Mouse (Mus musculus) MEL (cell line): ENCODE data around the gene Hsp90ab1. TPM values are rescaled to one million over a fixed set of nuclear protein-coding genes. Genes with fewer than 3 reads are reported as not detected.
A peak's percentile ranks its signal among the peaks of the same experiment; 100 is the strongest.

Experiments used
- DNase-seq: peaks from one replicate; pipeline ENCODE4 v3.0.0; 2011; ENCODE audit warnings: low read depth, low spot score
- H3K27ac ChIP-seq: 2 replicates; pipeline ENCODE4 v1.5.1; 2012; ENCODE audit warnings: low read depth, mild to moderate bottlenecking, control low read depth, low read length, moderate library complexity; ENCODE audit not compliant: control insufficient read depth
- H3K27me3 ChIP-seq, 2 experiments: fragments of 150-350 bp in 1 of 2; sonication (generic) in 1 of 2; 2 replicates each; pipeline ENCODE4 v1.6.1; 2012; ENCODE audit warnings: low read length in 2 of 2, mild to moderate bottlenecking in 2 of 2, improper control_type of control experiment in 1 of 2, moderate library complexity in 1 of 2; ENCODE audit not compliant: insufficient read depth in 2 of 2, control insufficient read depth in 1 of 2
- H3K36me3 ChIP-seq, 2 experiments: 2 replicates each; pipeline ENCODE4 v1.6.1; 2012 to 2014; ENCODE audit warnings: low read length in 2 of 2, improper control_type of control experiment in 1 of 2, inconsistent platforms in 1 of 2, mild to moderate bottlenecking in 1 of 2; ENCODE audit not compliant: insufficient read depth in 2 of 2, control insufficient read depth in 1 of 2
- H3K4me1 ChIP-seq, 2 experiments: fragments of 150-350 bp in 1 of 2; sonication (generic) in 1 of 2; 2 replicates each; pipeline ENCODE4 v1.6.1; 2012; ENCODE audit warnings: low read length in 2 of 2, improper control_type of control experiment in 1 of 2, mild to moderate bottlenecking in 1 of 2; ENCODE audit not compliant: insufficient read depth in 2 of 2, control insufficient read depth in 1 of 2
- H3K4me3 ChIP-seq, 2 experiments: fragments of 150-350 bp in 1 of 2; sonication (generic) in 1 of 2; 2 replicates each; pipeline ENCODE4 v1.5.1; 2012; ENCODE audit warnings: low read depth in 2 of 2, low read length in 2 of 2, mild to moderate bottlenecking in 2 of 2, moderate library complexity in 2 of 2, control low read depth in 1 of 2, improper control_type of control experiment in 1 of 2; ENCODE audit not compliant: control insufficient read depth in 1 of 2, insufficient read depth in 1 of 2
- H3K79me2 ChIP-seq: 2 replicates; pipeline ENCODE4 v1.6.1; 2012; ENCODE audit warnings: mild to moderate bottlenecking, low read length, moderate library complexity; ENCODE audit not compliant: control insufficient read depth, poor library complexity, insufficient read depth
- H3K9ac ChIP-seq: 2 replicates; pipeline ENCODE4 v1.6.1; 2012; ENCODE audit warnings: low read depth, mild to moderate bottlenecking, control low read depth, low read length, moderate library complexity; ENCODE audit not compliant: control insufficient read depth, poor library complexity, severe bottlenecking
- H3K9me3 ChIP-seq: fragments of 150-350 bp; sonication (generic); replicated peaks from 2 replicates; pipeline ENCODE4 v1.6.1; 2012; ENCODE audit warnings: mild to moderate bottlenecking, low read length, improper control_type of control experiment, moderate library complexity; ENCODE audit not compliant: insufficient read depth
- CHD1 ChIP-seq: IDR thresholded peaks from 2 replicates; pipeline ENCODE4 v1.6.1; 2012; ENCODE audit warnings: low read depth, mild to moderate bottlenecking, inconsistent platforms, low read length, improper control_type of control experiment
- GABPA ChIP-seq: IDR thresholded peaks from 2 replicates; pipeline ENCODE4 v1.6.1; 2012; ENCODE audit warnings: low read depth, mild to moderate bottlenecking, inconsistent platforms, low read length, improper control_type of control experiment, moderate library complexity
- MAZ ChIP-seq: IDR thresholded peaks from 2 replicates; pipeline ENCODE4 v1.6.1; 2012; ENCODE audit warnings: low read depth, mild to moderate bottlenecking, inconsistent platforms, low read length, improper control_type of control experiment
- MEF2A ChIP-seq: IDR thresholded peaks from 2 replicates; pipeline ENCODE4 v1.6.1; 2014; ENCODE audit warnings: low read depth, mild to moderate bottlenecking, inconsistent platforms, low read length, improper control_type of control experiment; ENCODE audit not compliant: poor library complexity, insufficient replicate concordance, severe bottlenecking; ENCODE audit errors: extremely low read depth
- MYB ChIP-seq: IDR thresholded peaks from 2 replicates; pipeline ENCODE4 v1.6.1; 2011; ENCODE audit warnings: mild to moderate bottlenecking, low read depth, low read length, improper control_type of control experiment
- NELFE ChIP-seq: IDR thresholded peaks from 2 replicates; pipeline ENCODE4 v1.6.1; 2011; ENCODE audit warnings: low read depth, low read length, improper control_type of control experiment
- POLR2A ChIP-seq, 2 experiments: IDR thresholded peaks; 2 replicates each; pipeline ENCODE4 v1.6.1; 2011 to 2012; ENCODE audit warnings: low read length in 2 of 2, mild to moderate bottlenecking in 2 of 2, control low read depth in 1 of 2, improper control_type of control experiment in 1 of 2, low read depth in 1 of 2, moderate library complexity in 1 of 2; ENCODE audit not compliant: control insufficient read depth in 1 of 2, insufficient read depth in 1 of 2, poor library complexity in 1 of 2
- POLR2AphosphoS2 ChIP-seq: IDR thresholded peaks from 2 replicates; pipeline ENCODE4 v1.6.1; 2011; ENCODE audit warnings: low read length, improper control_type of control experiment
- POLR2AphosphoS5 ChIP-seq: IDR thresholded peaks from 2 replicates; pipeline ENCODE4 v1.6.1; 2012; ENCODE audit warnings: low read depth, borderline replicate concordance, mild to moderate bottlenecking, inconsistent platforms, low read length, moderate library complexity, mixed read lengths
- RAD21 ChIP-seq: IDR thresholded peaks from 2 replicates; pipeline ENCODE4 v1.6.1; 2011; ENCODE audit warnings: mild to moderate bottlenecking, low read depth, low read length, improper control_type of control experiment
- SMC3 ChIP-seq: IDR thresholded peaks from 2 replicates; pipeline ENCODE4 v1.6.1; 2011; ENCODE audit warnings: low read depth, low read length, improper control_type of control experiment
- TAL1 ChIP-seq: IDR thresholded peaks from 2 replicates; pipeline ENCODE4 v1.6.1; 2012; ENCODE audit warnings: mild to moderate bottlenecking, inconsistent platforms, low read length, moderate library complexity, mixed read lengths
- ZMIZ1 ChIP-seq: IDR thresholded peaks from 2 replicates; pipeline ENCODE4 v1.6.1; 2012; ENCODE audit warnings: low read depth, mild to moderate bottlenecking, inconsistent platforms, low read length, improper control_type of control experiment, moderate library complexity
- polyA plus RNA-seq, 2 experiments: library from polyadenylated mRNA; stranded (reverse) in 1 of 2; unstranded in 1 of 2; fragments of >175 nt in 1 of 2; fragments of >200 nt in 1 of 2; gene quantifications; 2 replicates each; pipeline versions ENCODE4 v1.2.1 to v1.2.4; 2012; ENCODE audit warnings: low replicate concordance in 2 of 2, low read depth in 1 of 2; ENCODE audit not compliant: insufficient read length in 2 of 2, insufficient read depth in 1 of 2, missing spikeins in 1 of 2
- total RNA-seq: library from RNA; depleted of rRNA; stranded (reverse); fragments of 300-350 nt; gene quantifications from 2 replicates; pipeline ENCODE4 v1.2.3, GENCODE M21; 2012

Hsp90ab1 gene
- total and polyA plus RNA-seq, 3 experiments = 1,032 to 27,726 (median 4,130) TPM

DNA sequence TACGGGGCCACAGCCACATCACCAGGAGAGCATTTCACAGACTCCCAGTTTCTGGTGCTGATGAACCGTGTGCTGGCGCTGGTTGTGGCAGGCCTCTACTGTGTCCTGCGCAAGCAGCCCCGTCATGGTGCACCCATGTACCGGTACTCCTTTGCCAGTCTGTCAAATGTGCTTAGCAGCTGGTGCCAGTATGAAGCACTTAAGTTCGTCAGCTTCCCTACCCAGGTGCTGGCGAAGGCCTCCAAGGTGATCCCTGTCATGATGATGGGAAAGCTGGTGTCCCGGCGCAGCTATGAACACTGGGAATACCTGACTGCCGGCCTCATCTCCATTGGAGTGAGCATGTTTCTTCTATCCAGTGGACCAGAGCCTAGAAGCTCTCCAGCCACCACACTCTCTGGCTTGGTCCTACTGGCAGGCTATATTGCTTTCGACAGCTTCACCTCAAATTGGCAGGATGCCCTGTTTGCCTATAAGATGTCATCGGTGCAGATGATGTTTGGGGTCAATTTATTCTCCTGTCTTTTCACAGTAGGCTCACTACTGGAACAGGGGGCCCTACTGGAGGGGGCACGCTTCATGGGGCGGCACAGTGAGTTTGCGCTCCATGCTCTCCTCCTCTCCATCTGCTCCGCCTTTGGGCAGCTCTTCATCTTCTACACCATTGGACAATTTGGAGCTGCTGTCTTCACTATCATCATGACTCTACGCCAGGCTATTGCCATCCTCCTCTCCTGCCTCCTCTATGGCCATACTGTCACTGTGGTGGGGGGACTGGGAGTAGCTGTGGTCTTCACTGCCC, 6.5 kb downstream of the Hsp90ab1 start:
- DNase-seq = peak; percentile 75
- no peaks in the 10 kb centered on the region for H3K27me3 ChIP-seq
- peaks cover 19 to 25% of the 10 kb centered on the region in 2 experiments for H3K36me3 ChIP-seq
- no peak overlapping the region for H3K9ac ChIP-seq
- no peaks in the 10 kb centered on the region for H3K9me3 ChIP-seq
- H3K4me3 ChIP-seq = no peak overlapping the region
- H3K79me2 ChIP-seq = peaks cover 34% of the 10 kb centered on the region
- H3K27ac ChIP-seq = no peak overlapping the region
- TF ChIP-seq SMC3 (peak; percentile 4; the same call in 1 of the 2 replicates), POLR2AphosphoS5 (peak; percentile 77), ZMIZ1 (peak; percentile 71), MYB (0 out of 2 replicates have a peak, but pooled peaks have one; percentile 16), CHD1 (no peak), POLR2A (IDR thresholded peaks at IDR 0.05; ENCODE audit: control insufficient read depth in 1 of 2, insufficient read depth in 1 of 2, low read depth in 1 of 2, low read length in 2 of 2, poor library complexity in 1 of 2) (0 out of 4 replicates have a peak, but pooled peaks of 1 of the 2 experiments have one; percentile 12), POLR2AphosphoS2 (peak; percentile 98; the same call in 1 of the 2 replicates), MAZ (0 out of 2 replicates have a peak, but pooled peaks have one; percentile 30), RAD21 (no peak), MEF2A (no peak)
- H3K4me1 ChIP-seq = peaks cover 0 to 28% of the 10 kb centered on the region in 2 experiments; a peak in 2 of 4 replicates

DNA sequence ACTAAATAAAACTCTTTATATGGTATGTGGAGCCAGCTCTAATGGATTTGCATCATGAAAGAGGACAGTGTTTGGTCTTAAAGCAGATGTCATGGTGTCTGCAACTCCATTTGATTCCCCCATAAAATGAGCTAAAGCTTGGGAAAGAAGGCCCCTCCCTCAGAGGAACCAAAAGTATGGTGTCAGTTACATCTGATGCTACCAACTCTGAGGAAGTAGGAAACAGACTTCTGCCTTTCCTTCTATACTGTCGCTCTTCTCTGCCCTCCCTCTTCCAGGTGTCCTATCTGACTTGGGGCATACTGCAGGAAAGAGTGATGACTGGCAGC, 7.1 kb downstream of the Hsp90ab1 start:
- Histone ChIP-seq H3K36me3 (peaks cover 14 to 19% of the 10 kb centered on the region in 2 experiments), H3K4me1 (peaks cover 0 to 22% of the 10 kb centered on the region in 2 experiments; a peak in 2 of 4 replicates), H3K9me3 (no peaks in the 10 kb centered on the region), H3K9ac (no peak overlapping the region), H3K4me3 (no peak overlapping the region), H3K79me2 (peaks cover 28% of the 10 kb centered on the region), H3K27me3 (no peaks in the 10 kb centered on the region), H3K27ac (no peak overlapping the region)
- no peak for TF ChIP-seq NELFE
- 0 out of 2 replicates have a peak, but pooled peaks have one; percentile 9 for TF ChIP-seq TAL1
- DNase-seq = peak; percentile 62

DNA sequence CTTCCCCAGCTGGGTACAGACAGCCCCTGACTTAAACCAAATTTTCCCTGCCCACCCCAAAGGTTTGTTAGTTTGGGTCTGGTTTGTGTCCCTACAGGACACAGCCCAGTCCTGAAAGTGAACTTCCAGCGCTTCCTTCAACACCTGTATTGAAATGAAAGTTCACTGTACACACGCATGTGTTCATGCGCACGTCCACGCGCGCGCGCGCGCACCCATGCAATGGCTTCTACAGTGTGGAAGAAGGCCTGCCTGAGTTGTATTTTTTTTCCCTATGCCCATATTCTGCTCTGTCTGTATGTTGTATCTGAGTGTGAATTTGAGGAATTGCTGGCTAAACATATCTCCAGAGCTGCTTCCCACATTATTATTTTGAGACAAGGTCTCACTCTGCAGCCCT, 8.0 kb downstream of the Hsp90ab1 start:
- Histone ChIP-seq H3K27ac (no peak overlapping the region), H3K4me1 (peaks cover 0 to 13% of the 10 kb centered on the region in 2 experiments; a peak in 2 of 4 replicates), H3K79me2 (peaks cover 22% of the 10 kb centered on the region), H3K27me3 (no peaks in the 10 kb centered on the region), H3K36me3 (peaks cover 9 to 14% of the 10 kb centered on the region in 2 experiments), H3K9ac (peak overlapping the region; percentile 92), H3K4me3 (peak overlapping the region; percentile 78 to 82), H3K9me3 (no peaks in the 10 kb centered on the region)
- TF ChIP-seq GABPA (no peak), RAD21 (no peak)
- no peak for DNase-seq
